Mouse (Mus musculus) embryonic fibroblast, embryonic 13.5 days (primary cell): ENCODE results near the gene Aqp8.

ENCODE experiments used
- CTCF ChIP-seq: IDR thresholded peaks from 2 replicates; pipeline ENCODE4 v1.5.1; 2011; ENCODE audit warnings: mild to moderate bottlenecking, control low read depth, low read length, moderate library complexity, borderline replicate concordance; ENCODE audit not compliant: insufficient read depth
- POLR2A ChIP-seq: IDR thresholded peaks from 2 replicates; pipeline ENCODE4 v1.6.1; 2011; ENCODE audit warnings: low read depth, mild to moderate bottlenecking, control low read depth, low read length, moderate library complexity

GRCm38 (mm10) chr7:123449676-123450075, 12.4 kb upstream of the Aqp8 start:
- TF ChIP-seq CTCF (no peak), POLR2A (no peak)
